Mouse (Mus musculus): ENCODE data around the gene Snorc. TPM values are rescaled to one million over a fixed set of nuclear protein-coding genes. Genes with fewer than 3 reads are reported as not detected.
A peak's percentile ranks its signal among the peaks of the same experiment; 100 is the strongest.

The Snorc gene
- polyA plus RNA-seq, 1 experiment from 2014 or later = 0.84 TPM

- Histone ChIP-seq H3K27ac (replicated peaks) (no peak overlapping the region), H3K4me3 (no peak overlapping the region), H3K27me3 (no peaks in the 10 kb centered on the region), H3K9me3 (no peaks in the 10 kb centered on the region), H3K4me1 (replicated peaks) (no peaks in the 10 kb centered on the region; the same call in 1 of the 2 replicates), H3K9ac (no peak overlapping the region), H3K36me3 (no peaks in the 10 kb centered on the region), H3K4me2 (peak overlapping the region; percentile 29; the same call in 1 of the 2 replicates)
- no peak for ATAC-seq (ENCODE audit: low FRiP score, low read depth)
Observed at GRCm38 (mm10) chr1:87520467-87520866, 50.4 kb downstream of the Snorc start.

DNA sequence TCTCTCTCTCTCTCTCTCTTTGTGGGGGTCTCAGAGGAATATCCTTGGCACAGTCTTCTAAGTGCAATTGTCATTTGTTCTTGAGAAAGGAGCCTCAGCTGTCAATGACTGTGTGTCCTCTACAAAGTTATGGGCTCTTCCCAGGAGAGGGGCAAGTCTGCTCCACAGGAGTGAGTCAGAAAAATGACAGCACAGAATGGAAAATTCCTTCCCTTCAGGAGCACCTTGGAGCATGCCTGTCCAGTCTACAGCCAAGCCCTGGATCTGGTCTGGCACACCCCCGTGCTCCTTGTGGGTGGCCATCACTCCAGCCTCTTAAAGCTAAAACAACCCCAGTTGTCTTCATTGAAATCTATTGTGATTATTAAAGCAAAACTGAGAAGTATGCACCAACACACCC lies 51.5 kb downstream of the Snorc start:
- Histone ChIP-seq H3K36me3 (no peaks in the 10 kb centered on the region), H3K27ac (replicated peaks) (no peak overlapping the region), H3K27me3 (no peaks in the 10 kb centered on the region), H3K4me2 (no peak overlapping the region), H3K9ac (no peak overlapping the region), H3K4me1 (replicated peaks) (no peaks in the 10 kb centered on the region; the same call in 1 of the 2 replicates), H3K4me3 (no peak overlapping the region), H3K9me3 (no peaks in the 10 kb centered on the region)
- no peak for ATAC-seq (ENCODE audit: low FRiP score, low read depth)
- WGBS = 63% methylated on average over 1 of the region's 1 CpGs

DNA sequence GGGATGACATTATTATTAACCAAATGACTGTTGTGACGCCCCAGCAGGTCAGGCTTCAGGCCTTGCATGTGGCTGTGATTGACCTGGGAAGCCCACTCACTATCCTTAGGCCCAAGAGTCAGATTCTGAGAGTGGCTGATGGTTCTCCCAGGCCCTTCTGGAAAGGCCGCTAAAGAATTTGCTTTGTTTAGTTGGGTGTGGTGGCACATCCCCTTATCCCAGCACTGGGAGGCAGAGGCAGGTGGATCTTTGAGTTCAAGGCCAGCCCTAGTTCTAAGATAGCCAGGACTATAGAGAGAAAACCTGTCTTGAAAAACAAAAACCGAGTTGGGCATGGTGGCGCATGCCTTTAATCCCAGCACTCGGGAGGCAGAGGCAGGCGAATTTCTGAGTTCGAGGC lies 55.0 kb downstream of the Snorc start:
- Histone ChIP-seq H3K27me3 (no peaks in the 10 kb centered on the region), H3K4me3 (no peak overlapping the region), H3K9ac (no peak overlapping the region), H3K4me2 (no peak overlapping the region), H3K27ac (replicated peaks) (no peak overlapping the region), H3K36me3 (no peaks in the 10 kb centered on the region), H3K9me3 (no peaks in the 10 kb centered on the region), H3K4me1 (replicated peaks) (no peaks in the 10 kb centered on the region; the same call in 1 of the 2 replicates)
- WGBS = 94% methylated on average over 7 of the region's 7 CpGs
- ATAC-seq (ENCODE audit: low FRiP score, low read depth) = no peak

Other genes with a start within 250 kb of the Snorc start
- 1.9 and 2.2 TPM in 2 replicates for gene Efhd1, start 205.9 kb upstream of the Snorc start, polyA plus RNA-seq (2015; fragmentation: Nextera tagmentation; extraction: Ambion mirVana)
- gene Gigyf2, start 143.3 kb upstream of the Snorc start, polyA plus RNA-seq (2015; fragmentation: Nextera tagmentation; extraction: Ambion mirVana) = 62.1 and 70.2 TPM in 2 replicates
- gene Kcnj13, start 75.5 kb upstream of the Snorc start, polyA plus RNA-seq (2015; fragmentation: Nextera tagmentation; extraction: Ambion mirVana) = 16.0 and 17.9 TPM in 2 replicates
- gene Neu2, start 39.6 kb downstream of the Snorc start, polyA plus RNA-seq (2015; fragmentation: Nextera tagmentation; extraction: Ambion mirVana) = 0.43 and 0.73 TPM in 2 replicates
- 21.9 and 27.7 TPM in 2 replicates for gene Ngef, start 103.6 kb downstream of the Snorc start, polyA plus RNA-seq (2015; fragmentation: Nextera tagmentation; extraction: Ambion mirVana)
- 4.1 and 4.7 TPM in 2 replicates for gene Inpp5d, start 150.0 kb downstream of the Snorc start, polyA plus RNA-seq (2015; fragmentation: Nextera tagmentation; extraction: Ambion mirVana)